Mouse (Mus musculus) T-helper 17 cell (primary cell): ENCODE results near the gene Slc7a1.

ENCODE experiments used
- in situ Hi-C, 2 experiments: fragments of 300-600 bp; cut with MboI, MseI; formaldehyde crosslinking; loops; 1 replicate in 1 of 2; 2 replicates in 1 of 2; pipeline ENCODE4 v1.15.1; 2025; ENCODE audit warnings: high pct_unique_total_duplicates in 2 of 2

The Slc7a1 gene

GRCm38 (mm10) chr5:148399660-148400443, at the start of gene Slc7a1:
Gene Slc7a1 (minus strand): TSS chr5:148399904.
- in situ Hi-C loops, result loop anchor here in 1 of 2 experiments (10.0 to 25.0 kb wide), 2 partner anchors 975 to 1237 kb away; partner anchors contain the start of gene Hsph1

GRCm38 (mm10) chr5:148444974-148445373, 45.3 kb upstream of the Slc7a1 start:
- in situ Hi-C loops, result loop anchor here (5.0 kb wide), 2 partner anchors 68 to 113 kb away; no protein-coding TSS in a partner anchor

GRCm38 (mm10) chr5:148443734-148444133, 44.0 kb upstream of the Slc7a1 start:
- in situ Hi-C loops, result no loop called here

- in situ Hi-C loops, result no loop called here
Measured at GRCm38 (mm10) chr5:148435660-148436059, 36.0 kb upstream of the Slc7a1 start.

- in situ Hi-C loops, result no loop called here
Measured at GRCm38 (mm10) chr5:148432121-148432520, 32.4 kb upstream of the Slc7a1 start.

GRCm38 (mm10) chr5:148428846-148429245, 29.1 kb upstream of the Slc7a1 start:
- in situ Hi-C loops, result no loop called here

GRCm38 (mm10) chr5:148425136-148425535, 25.4 kb upstream of the Slc7a1 start:
- in situ Hi-C loops, result no loop called here

GRCm38 (mm10) chr5:148421326-148421725, 21.6 kb upstream of the Slc7a1 start:
- in situ Hi-C loops, result no loop called here

- in situ Hi-C loops, result no loop called here
Measured at GRCm38 (mm10) chr5:148419112-148419526, 19.4 kb upstream of the Slc7a1 start.

GRCm38 (mm10) chr5:148418436-148418835, 18.7 kb upstream of the Slc7a1 start:
- in situ Hi-C loops, result no loop called here

GRCm38 (mm10) chr5:148417756-148418155, 18.1 kb upstream of the Slc7a1 start:
- in situ Hi-C loops, result no loop called here

- in situ Hi-C loops, result no loop called here
Measured at GRCm38 (mm10) chr5:148416461-148416860, 16.8 kb upstream of the Slc7a1 start.

GRCm38 (mm10) chr5:148414233-148414632, 14.5 kb upstream of the Slc7a1 start:
- in situ Hi-C loops, result no loop called here

- in situ Hi-C loops, result no loop called here
Measured at GRCm38 (mm10) chr5:148412504-148412903, 12.8 kb upstream of the Slc7a1 start.

- in situ Hi-C loops, result no loop called here
Measured at GRCm38 (mm10) chr5:148409465-148409864, 9.8 kb upstream of the Slc7a1 start.

GRCm38 (mm10) chr5:148406913-148407312, 7.2 kb upstream of the Slc7a1 start:
- in situ Hi-C loops, result no loop called here

GRCm38 (mm10) chr5:148404548-148404947, 4.8 kb upstream of the Slc7a1 start:
- in situ Hi-C loops, result no loop called here

- in situ Hi-C loops, result no loop called here
Measured at GRCm38 (mm10) chr5:148402641-148403040, 2.9 kb upstream of the Slc7a1 start.

- in situ Hi-C loops, result loop anchor here in 1 of 2 experiments (10.0 to 25.0 kb wide), 2 partner anchors 974 to 1238 kb away; partner anchors contain the start of gene Hsph1
Measured at GRCm38 (mm10) chr5:148398766-148399659, 691 bp downstream of the Slc7a1 start.

- in situ Hi-C loops, result loop anchor here in 1 of 2 experiments (10.0 to 25.0 kb wide), 2 partner anchors 974 to 1239 kb away; partner anchors contain the start of gene Hsph1
Measured at GRCm38 (mm10) chr5:148398451-148398765, 1.3 kb downstream of the Slc7a1 start.

GRCm38 (mm10) chr5:148397911-148398310, 1.8 kb downstream of the Slc7a1 start:
- in situ Hi-C loops, result loop anchor here in 1 of 2 experiments (10.0 to 25.0 kb wide), 2 partner anchors 973 to 1239 kb away; partner anchors contain the start of gene Hsph1

- in situ Hi-C loops, result loop anchor here in 1 of 2 experiments (10.0 to 25.0 kb wide), 2 partner anchors 973 to 1240 kb away; partner anchors contain the start of gene Hsph1
Measured at GRCm38 (mm10) chr5:148397418-148397817, 2.3 kb downstream of the Slc7a1 start.
